ENCODE assay signal across 19 mouse cellular contexts in the genomic region with DNA sequence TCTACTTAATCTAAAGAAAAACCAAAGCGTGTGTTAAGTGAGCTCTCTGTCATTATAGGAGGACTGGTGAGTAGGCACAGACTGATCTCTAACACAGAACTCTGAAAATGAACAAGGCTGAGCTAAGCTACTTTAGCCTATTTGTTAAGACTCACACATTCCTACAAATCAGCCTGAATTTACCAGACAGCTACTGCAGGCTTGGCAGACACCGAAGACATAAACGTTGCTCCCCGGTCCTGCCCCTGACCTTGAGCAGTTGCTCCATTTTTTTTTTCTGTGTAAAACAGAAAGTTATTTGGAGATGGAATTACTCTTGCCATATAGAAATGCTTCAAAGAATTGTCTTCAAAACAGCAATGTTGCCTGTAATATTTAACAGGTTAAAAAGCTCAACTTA. TPM values are rescaled to one million over a fixed set of nuclear protein-coding genes. Genes with fewer than 3 reads are reported as not detected.
A peak's percentile ranks its signal among the peaks of the same experiment; 100 is the strongest.
DNase-seq lines count a peak whose midpoint lies in the region; ATAC-seq and TF ChIP-seq lines count a peak whose summit lies in the region.
"Had no signal": no experiment of that assay in that cellular context is flagged by ENCODE, and none has a peak within 500 bp of the region (broad histone marks: within the 10 kb centered on the region; RNA-seq: fewer than 3 reads in every experiment).

No protein-coding gene starts in this region.

- no peak for TF ChIP-seq CTCF in kidney, adult 2 months (conservative IDR thresholded peaks at IDR 0.05; ENCODE audit: insufficient read depth, insufficient read length, low read depth, low read length)
- no peak for TF ChIP-seq CTCF in lung, postnatal 0 days (IDR thresholded peaks at IDR 0.05)

- H3K4me1 ChIP-seq in kidney, adult 2 months (ENCODE audit: control insufficient read depth, insufficient read depth, low read length): peaks cover 7% of the 10 kb centered on the region; the same call in 1 of the 2 replicates
- 0 out of 2 replicates have a peak, but pooled peaks cover 4% of the 10 kb centered on the region for H3K4me1 ChIP-seq in lung, postnatal 0 days (ENCODE audit: insufficient read depth, low read depth, low read length)
- H3K4me1 ChIP-seq: embryonic facial prominence, embryonic 12.5 days; forebrain, embryonic 15.5 days; hindbrain, embryonic 12.5 days had no signal

- no peak overlapping the region for H3K9ac ChIP-seq in lung, postnatal 0 days (replicated peaks; ENCODE audit: low read depth)
- H3K9ac ChIP-seq: embryonic facial prominence, embryonic 12.5 days; forebrain, embryonic 15.5 days; heart, embryonic 13.5 days; hindbrain, embryonic 12.5 days had no signal

- H3K27me3 ChIP-seq in kidney, adult 2 months (replicated peaks; ENCODE audit: control insufficient read depth, insufficient read depth, low read length): no peaks in the 10 kb centered on the region
- no peaks in the 10 kb centered on the region for H3K27me3 ChIP-seq in lung, postnatal 0 days (replicated peaks; ENCODE audit: insufficient read depth, low read length)
- H3K27me3 ChIP-seq: CH12.LX; embryonic facial prominence, embryonic 12.5 days; forebrain, embryonic 15.5 days; heart, embryonic 13.5 days; hindbrain, embryonic 12.5 days had no signal

- peak overlapping the region; percentile 78; the same call in 1 of the 2 replicates for H3K27ac ChIP-seq in kidney, adult 2 months (ENCODE audit: insufficient read depth, low read depth, low read length)
- no peak overlapping the region for H3K27ac ChIP-seq in lung, postnatal 0 days (ENCODE audit: low read length)
- H3K27ac ChIP-seq: embryonic facial prominence, embryonic 12.5 days; forebrain, embryonic 15.5 days; heart, embryonic 13.5 days; hindbrain, embryonic 12.5 days had no signal

- no peaks in the 10 kb centered on the region for H3K36me3 ChIP-seq in kidney, adult 2 months (ENCODE audit: control insufficient read depth, insufficient read depth, low read length)
- H3K36me3 ChIP-seq in lung, postnatal 0 days (ENCODE audit: insufficient read depth, low read length): no peaks in the 10 kb centered on the region
- H3K36me3 ChIP-seq: embryonic facial prominence, embryonic 12.5 days; forebrain, embryonic 15.5 days; heart, embryonic 13.5 days; hindbrain, embryonic 12.5 days had no signal

- no peak overlapping the region for H3K4me3 ChIP-seq in kidney, adult 2 months (ENCODE audit: insufficient read depth, low read depth, low read length)
- H3K4me3 ChIP-seq in lung, postnatal 0 days (ENCODE audit: low read depth, low read length): no peak overlapping the region
- H3K4me3 ChIP-seq: embryonic facial prominence, embryonic 12.5 days; forebrain, embryonic 15.5 days; heart, embryonic 13.5 days; hindbrain, embryonic 12.5 days had no signal

- DNase-seq in kidney, adult 2 months: peak; percentile 34
- DNase-seq in kidney, postnatal 4 days: no peak
- DNase-seq in kidney, postnatal 10 days: peak; percentile 17
- no peak for DNase-seq in kidney, postnatal 25 days
- peak; percentile 45 for DNase-seq in lung, postnatal 0 days (ENCODE audit: low spot score)
- DNase-seq in lung, postnatal 25 days (ENCODE audit: low spot score): no peak
- peak; percentile 18 for DNase-seq in yolk sac, embryonic 10.5 days (ENCODE audit: low spot score)
- DNase-seq: adrenal gland, postnatal 10 days; cerebellum, adult 11-12 months; cerebellum, adult 9-10 months; cerebellum, postnatal 25 days; gastrocnemius, postnatal 36 days; heart, adult 11 months; heart, postnatal 4 days had no signal

- no peak overlapping the region for H3K4me2 ChIP-seq in lung, postnatal 0 days (replicated peaks; ENCODE audit: low read depth, low read length)
- H3K4me2 ChIP-seq: embryonic facial prominence, embryonic 12.5 days; forebrain, embryonic 15.5 days; heart, embryonic 13.5 days; hindbrain, embryonic 12.5 days had no signal

- TF ChIP-seq POLR2A in kidney, adult 2 months (IDR thresholded peaks at IDR 0.05; ENCODE audit: low read depth, low read length): no peak

- no peak for ATAC-seq in lung, postnatal 0 days
- ATAC-seq: forebrain, embryonic 15.5 days had no signal

- no peaks in the 10 kb centered on the region for H3K9me3 ChIP-seq in lung, postnatal 0 days (ENCODE audit: low read length)
- H3K9me3 ChIP-seq: embryonic facial prominence, embryonic 12.5 days; forebrain, embryonic 15.5 days; heart, embryonic 13.5 days; hindbrain, embryonic 12.5 days had no signal

- no peak for TF ChIP-seq EP300 in lung, postnatal 0 days (IDR thresholded peaks at IDR 0.05)

- 32% methylated on average over 4 of the region's 4 CpGs for WGBS in kidney, adult 2 months
- whole genome bisulfite sequencing in lung, postnatal 0 days: 31% methylated on average over 4 of the region's 4 CpGs

RNA-seq across cellular contexts. Expression of a gene that starts 37.4 kb away (rescaled TPM):
- polyA plus RNA-seq in kidney, adult 2 months (2012; rRNA removed): 13.8 and 19.3 TPM in 2 replicates
- polyA plus RNA-seq in lung, postnatal 0 days (2015; fragmentation: Nextera tagmentation; extraction: Ambion mirVana): 22.1 and 25.7 TPM in 2 replicates

Comparison
In these comparisons a context has a peak if more than half of its experiments do, and no peak if none do; other contexts are left out.
1. DNase-seq: peak in kidney, adult 2 months (single experiment), kidney, postnatal 10 days (single experiment), lung, postnatal 0 days (single experiment) and yolk sac, embryonic 10.5 days (single experiment); none in kidney, postnatal 4 days (0 of 2), kidney, postnatal 25 days (0 of 2) and lung, postnatal 25 days (single experiment).